Mouse (Mus musculus): ENCODE data around the gene Scnm1. TPM values are rescaled to one million over a fixed set of nuclear protein-coding genes. Genes with fewer than 3 reads are reported as not detected.

The Scnm1 gene
- polyA plus RNA-seq, 1 experiment = 63.8 TPM

DNA sequence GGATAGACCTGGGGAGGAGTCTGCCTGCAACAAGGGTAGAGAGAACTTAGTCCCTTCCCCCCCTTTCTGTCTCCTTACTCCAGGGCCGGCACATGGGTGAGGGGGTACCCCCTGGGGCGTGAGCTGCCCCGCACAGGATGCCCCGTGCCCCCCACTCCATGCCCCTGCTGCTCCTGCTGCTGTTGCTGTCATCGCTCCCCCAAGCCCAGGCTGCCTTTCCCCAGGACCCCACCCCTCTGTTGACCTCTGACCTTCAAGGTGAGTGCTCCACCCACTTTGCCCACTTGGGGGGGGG is 30.4 kb upstream of the Scnm1 start:
- Histone ChIP-seq H3K27ac (ENCODE audit: control insufficient read depth, insufficient read depth, low read length) (no peak overlapping the region), H3K27me3 (ENCODE audit: control insufficient read depth, insufficient read depth, low read length) (peaks cover 6% of the 10 kb centered on the region; the same call in 1 of the 2 replicates), H3K4me1 (replicated peaks; ENCODE audit: control insufficient read depth, insufficient read depth, low read length) (peaks cover 15% of the 10 kb centered on the region), H3K4me3 (ENCODE audit: control insufficient read depth, insufficient read depth, low read length) (no peak overlapping the region), H3K36me3 (ENCODE audit: control insufficient read depth, insufficient read depth, low read length) (no peaks in the 10 kb centered on the region)
- DNase-seq = no peak
- WGBS = 96% methylated on average over 5 of the region's 5 CpGs
- TF ChIP-seq CTCF (IDR thresholded peaks at IDR 0.05; ENCODE audit: borderline replicate concordance, control insufficient read depth, extremely low read depth, insufficient read depth, low read length, poor library complexity) (no peak), POLR2A (IDR thresholded peaks at IDR 0.05; ENCODE audit: control insufficient read depth, extremely low read depth, insufficient read depth, low read length, poor library complexity) (no peak)

DNA sequence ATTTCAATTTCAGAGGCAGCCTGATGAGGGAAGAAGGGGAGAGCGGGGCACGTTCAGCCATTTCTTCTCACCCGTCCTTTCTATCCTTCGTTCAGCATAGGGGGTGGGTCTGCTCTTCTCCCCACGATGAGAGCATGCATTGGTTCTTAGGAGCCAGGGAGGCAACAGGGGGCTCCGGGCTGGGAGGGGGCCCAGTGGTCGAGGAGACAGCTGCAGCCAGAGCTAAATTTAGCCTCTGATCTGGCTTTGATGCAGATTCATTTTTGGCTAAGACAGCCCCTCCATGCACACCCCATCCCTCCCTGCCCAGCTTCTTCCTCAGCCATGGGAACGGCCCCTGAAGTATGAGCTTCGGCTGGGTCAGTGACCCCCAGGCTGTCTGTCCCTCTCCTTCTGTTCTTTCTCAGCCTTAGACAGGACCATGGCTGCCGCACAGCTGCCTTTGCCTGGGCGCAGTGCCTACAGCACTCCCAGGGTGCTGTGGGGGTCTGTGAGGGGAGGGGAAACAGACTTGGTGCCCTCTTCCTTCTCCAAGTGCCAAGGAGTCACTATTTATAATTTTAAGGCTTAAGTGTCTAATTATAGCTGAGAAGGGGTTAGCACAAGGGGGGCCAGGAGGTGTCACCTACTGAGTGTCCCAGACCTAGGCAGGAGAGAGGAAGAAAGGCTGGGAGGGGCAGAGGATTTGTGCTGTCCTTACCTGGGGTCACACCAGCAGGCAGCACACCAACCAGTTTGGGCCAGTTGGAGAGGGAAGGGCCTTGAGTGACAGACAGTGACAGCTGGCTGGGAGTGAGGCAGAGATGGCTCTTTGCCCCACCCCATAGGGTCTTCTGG is 29.8 kb upstream of the Scnm1 start:
- TF ChIP-seq POLR2A (IDR thresholded peaks at IDR 0.05; ENCODE audit: control insufficient read depth, extremely low read depth, insufficient read depth, low read length, poor library complexity) (no peak), CTCF (IDR thresholded peaks at IDR 0.05; ENCODE audit: borderline replicate concordance, control insufficient read depth, extremely low read depth, insufficient read depth, low read length, poor library complexity) (no peak)
- Histone ChIP-seq H3K27ac (ENCODE audit: control insufficient read depth, insufficient read depth, low read length) (no peak overlapping the region), H3K36me3 (ENCODE audit: control insufficient read depth, insufficient read depth, low read length) (no peaks in the 10 kb centered on the region), H3K27me3 (ENCODE audit: control insufficient read depth, insufficient read depth, low read length) (peaks cover 6% of the 10 kb centered on the region; the same call in 1 of the 2 replicates), H3K4me3 (ENCODE audit: control insufficient read depth, insufficient read depth, low read length) (no peak overlapping the region), H3K4me1 (replicated peaks; ENCODE audit: control insufficient read depth, insufficient read depth, low read length) (peaks cover 15% of the 10 kb centered on the region)
- WGBS = 78% methylated on average over 11 of the region's 11 CpGs
- no peak for DNase-seq

DNA sequence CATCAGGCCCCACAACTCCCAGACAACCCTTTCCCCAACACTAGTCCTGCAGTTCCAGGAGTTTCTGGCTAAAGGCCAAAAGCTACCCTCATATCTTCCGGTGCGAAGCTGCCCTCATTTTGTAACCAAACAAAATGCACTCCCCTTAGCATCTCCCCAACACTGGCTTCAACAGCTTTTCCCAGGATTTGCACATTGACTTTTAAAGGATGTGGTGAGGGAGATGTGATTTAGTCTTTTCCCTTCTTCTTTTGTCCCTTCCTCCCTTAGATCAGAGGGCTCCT is 28.5 kb upstream of the Scnm1 start:
- Histone ChIP-seq H3K4me3 (ENCODE audit: control insufficient read depth, insufficient read depth, low read length) (no peak overlapping the region), H3K27ac (ENCODE audit: control insufficient read depth, insufficient read depth, low read length) (no peak overlapping the region), H3K36me3 (ENCODE audit: control insufficient read depth, insufficient read depth, low read length) (no peaks in the 10 kb centered on the region), H3K4me1 (replicated peaks; ENCODE audit: control insufficient read depth, insufficient read depth, low read length) (peaks cover 15% of the 10 kb centered on the region), H3K27me3 (ENCODE audit: control insufficient read depth, insufficient read depth, low read length) (peaks cover 6% of the 10 kb centered on the region; the same call in 1 of the 2 replicates)
- no peak for DNase-seq
- TF ChIP-seq POLR2A (IDR thresholded peaks at IDR 0.05; ENCODE audit: control insufficient read depth, extremely low read depth, insufficient read depth, low read length, poor library complexity) = no peak
- no peak for TF ChIP-seq CTCF (IDR thresholded peaks at IDR 0.05; ENCODE audit: borderline replicate concordance, control insufficient read depth, extremely low read depth, insufficient read depth, low read length, poor library complexity)
- 93% methylated on average over 2 of the region's 2 CpGs for WGBS

DNA sequence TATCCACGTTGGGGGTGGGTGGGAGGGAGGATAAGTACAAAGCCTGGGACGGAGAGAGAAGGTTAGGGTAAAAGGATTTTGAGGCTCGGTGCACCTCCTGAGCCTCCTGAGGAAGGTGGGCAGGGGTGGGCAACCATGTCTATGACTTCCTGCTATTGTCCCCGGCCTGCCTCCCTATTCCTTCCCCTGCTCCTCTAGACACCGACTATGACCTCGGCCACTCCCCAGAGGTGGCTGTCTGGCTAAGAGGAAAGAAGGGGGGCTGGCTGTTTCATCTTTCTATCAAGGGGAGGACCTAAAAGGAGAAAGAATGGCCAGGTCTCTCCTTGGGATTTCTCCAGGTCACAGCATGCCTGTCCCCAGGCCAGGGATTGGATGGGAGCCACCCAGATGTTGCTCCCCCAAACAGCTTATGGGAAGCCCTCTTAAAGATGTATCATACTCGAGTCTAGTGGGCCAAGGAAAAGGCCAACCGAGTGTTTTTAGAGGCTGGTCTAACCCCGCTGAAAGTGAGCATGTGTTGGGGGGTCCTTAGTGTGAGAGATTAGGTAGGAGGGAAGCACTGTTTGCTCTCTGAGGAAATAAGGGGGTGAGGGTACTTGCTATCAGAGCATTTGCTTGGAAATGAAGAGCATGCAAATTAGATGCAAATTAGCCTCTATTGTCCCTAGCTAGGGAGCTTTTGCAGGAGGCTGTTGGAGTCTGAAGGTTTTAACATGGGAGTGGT is 28.0 kb upstream of the Scnm1 start:
- peaks cover 6% of the 10 kb centered on the region; the same call in 1 of the 2 replicates for H3K27me3 ChIP-seq (ENCODE audit: control insufficient read depth, insufficient read depth, low read length)
- H3K4me3 ChIP-seq (ENCODE audit: control insufficient read depth, insufficient read depth, low read length) = no peak overlapping the region
- no peak for TF ChIP-seq CTCF (IDR thresholded peaks at IDR 0.05; ENCODE audit: borderline replicate concordance, control insufficient read depth, extremely low read depth, insufficient read depth, low read length, poor library complexity)
- no peak for TF ChIP-seq POLR2A (IDR thresholded peaks at IDR 0.05; ENCODE audit: control insufficient read depth, extremely low read depth, insufficient read depth, low read length, poor library complexity)
- H3K4me1 ChIP-seq (replicated peaks; ENCODE audit: control insufficient read depth, insufficient read depth, low read length) = peaks cover 15% of the 10 kb centered on the region
- no peak overlapping the region for H3K27ac ChIP-seq (ENCODE audit: control insufficient read depth, insufficient read depth, low read length)
- WGBS = 43% methylated on average over 9 of the region's 9 CpGs
- H3K36me3 ChIP-seq (ENCODE audit: control insufficient read depth, insufficient read depth, low read length) = no peaks in the 10 kb centered on the region
- no peak for DNase-seq

DNA sequence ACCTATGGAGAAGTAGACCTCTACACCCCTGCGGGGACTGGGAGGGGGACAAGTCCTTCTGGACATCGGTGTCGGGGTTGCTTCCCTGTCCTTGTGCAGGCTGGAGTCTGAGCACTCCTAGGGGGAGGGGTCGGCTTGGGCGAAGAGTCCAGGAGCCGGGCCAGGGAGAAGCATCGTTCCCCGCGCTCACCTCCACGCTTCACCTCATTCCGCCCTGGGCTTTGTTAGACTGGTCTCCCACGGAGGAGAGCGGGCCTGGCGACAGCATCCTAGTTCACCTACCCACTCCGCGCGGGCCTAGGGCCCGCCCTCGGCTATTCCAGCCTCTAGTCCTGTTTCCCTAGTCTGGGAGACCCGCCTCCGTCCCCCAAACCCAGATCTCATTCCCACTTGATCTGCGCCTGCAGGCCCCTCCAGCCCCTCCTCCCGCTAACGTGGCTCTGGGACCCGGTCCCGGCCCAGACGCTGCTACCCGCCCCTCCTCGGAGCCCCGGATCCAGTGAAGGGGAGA is 27.3 kb upstream of the Scnm1 start:
- Histone ChIP-seq H3K27me3 (ENCODE audit: control insufficient read depth, insufficient read depth, low read length) (peaks cover 6% of the 10 kb centered on the region; the same call in 1 of the 2 replicates), H3K27ac (ENCODE audit: control insufficient read depth, insufficient read depth, low read length) (no peak overlapping the region), H3K4me1 (replicated peaks; ENCODE audit: control insufficient read depth, insufficient read depth, low read length) (peaks cover 15% of the 10 kb centered on the region), H3K4me3 (ENCODE audit: control insufficient read depth, insufficient read depth, low read length) (peak overlapping the region; percentile 83), H3K36me3 (ENCODE audit: control insufficient read depth, insufficient read depth, low read length) (no peaks in the 10 kb centered on the region)
- WGBS = 17% methylated on average over 30 of the region's 30 CpGs
- DNase-seq = peak; percentile 19
- TF ChIP-seq POLR2A (IDR thresholded peaks at IDR 0.05; ENCODE audit: control insufficient read depth, extremely low read depth, insufficient read depth, low read length, poor library complexity) (no peak), CTCF (IDR thresholded peaks at IDR 0.05; ENCODE audit: borderline replicate concordance, control insufficient read depth, extremely low read depth, insufficient read depth, low read length, poor library complexity) (no peak)

DNA sequence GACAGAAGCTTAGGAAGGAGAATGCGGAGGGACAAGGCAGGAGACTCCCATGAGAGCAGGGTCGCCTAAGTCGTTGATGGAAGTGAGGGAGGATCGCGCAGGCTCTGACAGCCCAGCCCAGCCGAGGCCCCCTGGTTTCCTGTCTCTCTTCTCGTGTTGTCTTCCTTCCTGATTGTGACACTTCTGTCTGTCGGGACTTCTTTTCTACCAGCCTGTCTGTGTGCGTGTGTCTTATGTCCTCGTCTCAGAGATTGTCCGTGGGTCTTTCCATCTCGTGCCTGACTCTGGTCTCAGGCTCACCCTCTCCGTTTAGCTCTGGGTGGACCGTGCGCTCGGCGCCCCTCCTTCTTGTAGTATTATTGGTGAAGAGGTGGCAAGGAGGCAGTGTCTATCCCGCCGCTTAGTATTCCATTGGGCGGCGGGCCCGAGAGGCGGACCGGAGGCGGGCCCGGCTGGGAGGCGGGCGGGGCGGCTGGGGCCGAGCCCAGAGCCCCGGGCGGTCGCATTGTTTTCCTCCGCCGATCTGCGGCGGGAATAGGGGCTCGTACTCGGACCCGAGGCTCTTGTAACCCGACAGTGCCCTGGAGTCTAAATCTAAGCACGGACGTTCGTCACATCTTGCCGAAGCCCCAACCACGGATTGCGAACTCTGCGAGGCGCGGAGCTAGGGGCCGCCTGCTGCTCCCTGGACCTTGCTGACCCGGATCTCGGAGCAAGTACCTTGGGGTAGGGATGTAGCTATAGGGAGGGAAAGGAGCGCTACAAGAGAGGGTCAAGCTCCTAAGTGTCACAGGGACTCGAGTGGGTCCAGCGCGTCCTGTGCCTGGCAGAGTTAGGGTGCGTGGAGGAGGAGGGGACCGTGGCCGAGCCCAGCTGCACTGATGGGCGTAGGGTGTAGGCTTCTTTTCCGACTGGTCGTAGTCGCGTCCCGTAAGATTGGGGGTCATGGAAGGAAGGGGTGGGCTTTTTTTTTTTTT is 26.5 kb upstream of the Scnm1 start, which contains the start of gene Sema6c:
Gene Sema6c, plus strand, starts transcription at position 471 of the 977 bp plus-strand sequence.
- TF ChIP-seq POLR2A (IDR thresholded peaks at IDR 0.05; ENCODE audit: control insufficient read depth, extremely low read depth, insufficient read depth, low read length, poor library complexity) (0 out of 2 replicates have a peak, but pooled peaks have one; percentile 45), CTCF (IDR thresholded peaks at IDR 0.05; ENCODE audit: borderline replicate concordance, control insufficient read depth, extremely low read depth, insufficient read depth, low read length, poor library complexity) (peak; percentile 73)
- Histone ChIP-seq H3K4me1 (replicated peaks; ENCODE audit: control insufficient read depth, insufficient read depth, low read length) (peaks cover 15% of the 10 kb centered on the region), H3K4me3 (ENCODE audit: control insufficient read depth, insufficient read depth, low read length) (peak within 1 kb of the TSS; percentile 83), H3K36me3 (ENCODE audit: control insufficient read depth, insufficient read depth, low read length) (no peaks in the 10 kb centered on the region), H3K27ac (ENCODE audit: control insufficient read depth, insufficient read depth, low read length) (no peak within 1 kb of the TSS), H3K27me3 (ENCODE audit: control insufficient read depth, insufficient read depth, low read length) (peaks cover 6% of the 10 kb centered on the region; the same call in 1 of the 2 replicates)
- peak; percentile 85 for DNase-seq
- WGBS = under 1% methylated on average over 66 of the region's 66 CpGs
